11 mouse cellular contexts compared by ENCODE assay signal in genomic region chr13:25777706-25778105, GRCm38 (mm10).
DNase-seq lines count a peak whose midpoint lies in the region; ATAC-seq lines count a peak whose summit lies in the region.
"Had no signal": no experiment of that assay in that cellular context is flagged by ENCODE, and none has a peak within 500 bp of the region (broad histone marks: within the 10 kb centered on the region; RNA-seq: fewer than 3 reads in every experiment).

No protein-coding gene starts in this region.

- ATAC-seq in frontal cortex, adult (ENCODE audit: low TSS enrichment) = peak; percentile 89
- ATAC-seq: hindbrain, embryonic 16.5 days; lung, postnatal 0 days; midbrain, embryonic 15.5 days had no signal

- intact Hi-C loops in heart, postnatal 10 days (cut with DNase I) = no loop called here

- no peak for DNase-seq in frontal cortex, postnatal 14 days (ENCODE audit: low spot score in 2 of 2)
- peak; percentile 51 for DNase-seq in adipocyte (ENCODE audit: low spot score)
- DNase-seq in gastrocnemius, adult 8-10 months (ENCODE audit: low spot score in 2 of 2) = peak; percentile 20 to 42
- peak; percentile 61 to 77 for DNase-seq in heart, postnatal 10 days
- DNase-seq in kidney, adult 11 months = no peak
- no peak for DNase-seq in layer of hippocampus, adult 11-12 months (ENCODE audit: low spot score)
- DNase-seq: liver had no signal

Comparison
In these comparisons a context has a peak if more than half of its experiments do, and no peak if none do; other contexts are left out.
1. DNase-seq: peak in adipocyte (single experiment), gastrocnemius, adult 8-10 months (2 of 2) and heart, postnatal 10 days (2 of 2); none in frontal cortex, postnatal 14 days (0 of 2), kidney, adult 11 months (single experiment) and layer of hippocampus, adult 11-12 months (single experiment).